Mouse (Mus musculus) ES-E14 (cell line): ENCODE results near the gene Chd6. TPM values are rescaled to one million over a fixed set of nuclear protein-coding genes. Genes with fewer than 3 reads are reported as not detected.
A peak's percentile ranks its signal among the peaks of the same experiment; 100 is the strongest.

Experiments
- DNase-seq: peaks from one replicate; pipeline ENCODE4 v3.0.0-alpha.2; 2013; ENCODE audit warnings: low read depth, low spot score
- H3K27ac ChIP-seq: 2 replicates; pipeline ENCODE4 v1.5.1; 2012; ENCODE audit warnings: low read depth, mild to moderate bottlenecking, low read length, moderate library complexity, mixed read lengths; ENCODE audit not compliant: poor library complexity, insufficient read depth, severe bottlenecking
- H3K36me3 ChIP-seq: 2 replicates; pipeline ENCODE4 v1.6.1; 2012; ENCODE audit warnings: mild to moderate bottlenecking, low read length, moderate library complexity, mixed read lengths; ENCODE audit not compliant: control insufficient read depth, poor library complexity, insufficient read depth, severe bottlenecking
- H3K4me1 ChIP-seq, 2 experiments: fragments of 150-350 bp in 1 of 2; sonication (generic) in 1 of 2; 2 replicates each; pipeline ENCODE4 v1.6.1; 2012; ENCODE audit warnings: low read length in 2 of 2, mild to moderate bottlenecking in 1 of 2, mixed read lengths in 1 of 2; ENCODE audit not compliant: control insufficient read depth in 2 of 2, insufficient read depth in 2 of 2, poor library complexity in 1 of 2
- H3K4me3 ChIP-seq, 2 experiments: fragments of 150-350 bp in 1 of 2; sonication (generic) in 1 of 2; 2 replicates each; pipeline ENCODE4 v1.5.1; 2012; ENCODE audit warnings: low read length in 2 of 2, low read depth in 1 of 2, mild to moderate bottlenecking in 1 of 2, mixed read lengths in 1 of 2; ENCODE audit not compliant: insufficient read depth in 1 of 2, poor library complexity in 1 of 2, severe bottlenecking in 1 of 2
- H3K9ac ChIP-seq: 2 replicates; pipeline ENCODE4 v1.6.1; 2012; ENCODE audit warnings: low read depth, mild to moderate bottlenecking, low read length, mixed read lengths; ENCODE audit not compliant: poor library complexity, insufficient read depth, severe bottlenecking
- H3K9me3 ChIP-seq: fragments of 150-350 bp; sonication (generic); 2 replicates; pipeline ENCODE4 v1.6.1; 2012; ENCODE audit warnings: low read depth, mild to moderate bottlenecking, low read length; ENCODE audit not compliant: control insufficient read depth, insufficient read depth
- CHD2 ChIP-seq: IDR thresholded peaks from 2 replicates; pipeline ENCODE4 v1.6.1; 2014; ENCODE audit warnings: mild to moderate bottlenecking, low read depth, low read length, inconsistent platforms
- HCFC1 ChIP-seq: IDR thresholded peaks from 2 replicates; pipeline ENCODE4 v1.6.1; 2012; ENCODE audit warnings: low read length, inconsistent platforms, borderline replicate concordance; ENCODE audit not compliant: insufficient read depth
- MAFK ChIP-seq: IDR thresholded peaks from 2 replicates; pipeline ENCODE4 v1.6.1; 2014; ENCODE audit warnings: mild to moderate bottlenecking, low read depth, low read length, inconsistent platforms; ENCODE audit not compliant: insufficient read depth
- ZC3H11A ChIP-seq: IDR thresholded peaks from 2 replicates; pipeline ENCODE4 v1.6.1; 2012; ENCODE audit warnings: low read depth, mild to moderate bottlenecking, inconsistent platforms, low read length, borderline replicate concordance
- ZNF384 ChIP-seq: IDR thresholded peaks from 2 replicates; pipeline ENCODE4 v1.6.1; 2012; ENCODE audit warnings: low read depth, low read length, inconsistent platforms
- in situ Hi-C, 2 experiments: fragments of 600-800 bp; cut with MboI; formaldehyde crosslinking; loops; one replicate each; pipeline ENCODE4 v1.15.1; 2025; ENCODE audit warnings: low sequenced_read_pairs in 2 of 2, inconsistent platforms in 1 of 2; ENCODE audit not compliant: unreplicated experiment in 2 of 2
- total RNA-seq: library from RNA; depleted of rRNA; stranded (reverse); fragments of 300-350 nt; gene quantifications from 2 replicates; pipeline ENCODE4 v1.2.3, GENCODE M21; 2012; rRNA removed

Chd6 gene
- 50.7 and 64.7 TPM in 2 replicates for total RNA-seq

DNA sequence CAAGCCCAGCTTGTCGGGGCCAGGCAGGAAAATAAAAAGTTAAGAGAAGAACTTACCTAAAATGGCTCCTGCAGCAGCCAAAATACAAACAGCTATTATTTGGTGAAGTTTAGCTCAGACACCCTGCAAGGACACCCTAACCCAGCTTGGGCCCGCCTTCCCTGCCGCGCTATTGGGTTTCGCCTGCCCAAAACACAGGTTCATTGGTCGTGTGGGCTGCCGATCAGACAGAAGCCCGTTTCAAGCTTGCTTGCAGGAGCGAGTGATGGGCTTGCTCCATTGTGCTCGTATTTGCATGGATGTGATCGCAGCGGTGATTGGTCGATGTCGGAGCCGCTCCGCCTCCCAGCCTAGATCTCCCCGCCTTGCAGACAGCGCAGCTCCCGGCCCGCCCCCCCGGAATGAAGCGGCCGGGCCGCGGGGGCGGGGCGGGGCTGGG, at the start of gene Chd6:
Gene Chd6, minus strand, starts transcription at position 143 of the 439 bp plus-strand sequence.
- DNase-seq: peak; percentile 99
- Histone ChIP-seq H3K4me3 (peak within 1 kb of the TSS; percentile 93 to 99), H3K9ac (peak within 1 kb of the TSS; percentile 93), H3K4me1 (peaks cover 0 to 6% of the 10 kb centered on the region in 2 experiments; a peak in 1 of 4 replicates), H3K36me3 (no peaks in the 10 kb centered on the region), H3K27ac (peak within 1 kb of the TSS; percentile 91), H3K9me3 (no peaks in the 10 kb centered on the region)
- in situ Hi-C loops: no loop called here
- TF ChIP-seq ZC3H11A (no peak), CHD2 (peak; percentile 94), MAFK (no peak), HCFC1 (no peak)

DNA sequence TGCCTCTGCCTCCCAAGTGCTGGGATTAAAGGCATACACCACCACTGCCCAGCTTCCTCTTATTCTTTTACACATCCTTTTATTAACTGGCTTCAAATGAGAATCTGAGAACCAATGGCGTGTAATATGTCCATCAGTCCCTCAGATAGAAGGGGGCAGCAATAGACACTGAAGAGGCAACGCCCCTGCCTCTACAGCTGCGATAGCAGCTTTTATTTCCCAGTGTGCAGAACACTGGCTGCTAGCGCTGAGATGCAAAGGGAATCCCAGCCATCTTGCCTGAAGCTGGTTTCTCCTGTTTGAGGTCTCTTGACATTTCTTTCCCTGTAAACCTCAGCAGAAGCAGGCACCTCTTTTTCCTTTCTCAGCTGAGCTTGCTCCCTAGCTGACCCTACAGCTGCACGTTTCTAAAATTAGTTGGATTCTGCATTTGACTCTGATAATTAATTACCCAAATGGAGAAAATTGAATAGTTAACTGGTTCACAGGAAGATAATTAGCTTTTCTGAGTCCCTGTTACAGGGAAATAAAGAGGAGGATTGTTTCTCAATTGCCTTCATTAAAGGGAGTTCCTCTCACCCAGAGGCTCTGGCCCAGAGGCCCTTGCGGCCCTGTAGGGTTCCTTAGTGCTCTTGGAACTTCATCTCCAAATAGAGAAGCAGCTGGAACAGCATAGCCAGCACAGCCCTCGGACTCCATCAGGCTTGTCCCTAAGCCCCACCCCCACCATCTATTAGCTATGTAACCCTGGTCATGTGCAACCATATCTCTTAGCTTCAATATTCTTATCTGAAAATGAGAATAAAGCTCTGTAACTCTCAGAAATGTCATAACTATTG, 41.3 kb upstream of the Chd6 start:
- DNase-seq: no peak
- no peak overlapping the region for H3K4me3 ChIP-seq
- H3K9ac ChIP-seq: no peak overlapping the region
- in situ Hi-C loops: no loop called here
- H3K4me1 ChIP-seq: 0 out of 4 replicates have a peak, but pooled peaks cover 0 to 5% of the 10 kb centered on the region in 2 experiments
- no peak overlapping the region for H3K27ac ChIP-seq
- no peaks in the 10 kb centered on the region for H3K36me3 ChIP-seq
- H3K9me3 ChIP-seq: no peaks in the 10 kb centered on the region
- TF ChIP-seq CHD2 (no peak), ZNF384 (no peak), HCFC1 (no peak), ZC3H11A (no peak), MAFK (no peak)

DNA sequence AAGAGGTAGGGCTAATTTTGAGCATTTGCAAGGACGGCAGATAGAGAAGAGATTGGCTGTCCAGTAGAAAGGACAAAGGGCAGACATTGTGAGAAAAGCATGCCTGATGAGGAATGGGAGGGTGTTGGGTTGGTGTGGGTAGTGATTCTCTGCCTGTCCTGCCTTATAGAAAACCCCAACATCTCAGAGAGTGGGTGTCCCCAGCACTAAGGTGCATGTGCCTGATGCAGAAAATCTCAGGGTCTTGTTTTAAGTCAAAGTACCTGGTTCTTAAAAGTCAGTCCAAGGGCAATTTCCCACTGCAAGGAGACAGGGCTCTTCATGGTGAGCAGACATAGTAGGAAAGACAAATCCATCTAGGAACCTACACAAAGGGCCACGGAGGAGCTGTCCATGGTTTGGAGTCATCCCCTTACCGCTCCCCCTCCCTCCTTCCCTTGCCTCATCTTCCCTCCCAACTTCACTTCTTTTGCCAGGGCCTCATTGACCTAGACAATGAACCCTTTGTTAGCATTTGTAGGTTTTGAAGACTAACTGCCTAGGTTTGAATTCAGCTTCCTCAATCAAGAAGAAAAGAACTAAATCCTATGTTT, 39.6 kb upstream of the Chd6 start:
- 0 out of 4 replicates have a peak, but pooled peaks cover 0 to 3% of the 10 kb centered on the region in 2 experiments for H3K4me1 ChIP-seq
- H3K9me3 ChIP-seq: no peaks in the 10 kb centered on the region
- TF ChIP-seq CHD2 (no peak), HCFC1 (no peak), ZNF384 (no peak), MAFK (no peak), ZC3H11A (no peak)
- no peaks in the 10 kb centered on the region for H3K36me3 ChIP-seq
- DNase-seq: peak; percentile 9
- H3K4me3 ChIP-seq: no peak overlapping the region
- no peak overlapping the region for H3K9ac ChIP-seq
- peak overlapping the region; percentile 47; the same call in 1 of the 2 replicates for H3K27ac ChIP-seq
- in situ Hi-C loops: no loop called here

DNA sequence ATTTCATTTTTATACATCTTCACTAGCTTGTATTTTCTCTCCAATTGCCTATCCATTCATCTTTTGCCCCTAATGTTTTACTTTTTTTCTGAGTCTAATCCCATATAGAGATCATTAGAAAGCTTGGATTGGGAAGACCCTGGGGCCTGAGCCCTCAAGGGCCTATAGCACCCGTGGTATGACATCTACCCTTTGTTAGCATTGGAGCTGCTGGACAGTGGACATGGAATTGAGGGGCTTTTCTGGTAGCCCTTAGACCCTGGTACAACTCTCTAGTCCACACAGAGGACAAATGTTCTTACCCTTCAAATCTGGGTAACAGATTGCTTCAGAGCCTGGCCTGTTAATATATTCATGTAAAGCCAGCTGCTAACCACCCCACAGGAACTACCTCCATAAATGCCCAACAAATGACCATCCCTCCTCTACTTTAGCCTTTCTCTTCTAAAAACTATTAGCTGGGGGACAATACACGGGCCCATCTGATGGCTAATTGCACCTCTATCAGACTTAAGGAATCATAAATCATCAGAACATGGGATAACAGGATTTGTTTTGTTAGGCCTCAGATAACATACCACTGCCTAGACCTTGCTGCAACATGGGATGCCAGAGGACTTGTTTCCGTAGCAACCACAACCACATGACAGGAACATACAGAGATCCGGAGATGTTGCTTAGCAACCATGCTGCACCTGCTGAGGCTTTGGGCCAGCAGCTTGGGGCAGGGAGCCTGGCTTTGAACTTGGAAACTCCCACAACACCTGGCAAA, 39.0 kb upstream of the Chd6 start:
- in situ Hi-C loops: no loop called here
- DNase-seq: no peak

More for the DNA sequence above, 39.0 kb upstream of the Chd6 start:
- Histone ChIP-seq H3K4me3 (no peak overlapping the region), H3K9me3 (no peaks in the 10 kb centered on the region), H3K4me1 (0 out of 4 replicates have a peak, but pooled peaks cover 0 to 3% of the 10 kb centered on the region in 2 experiments), H3K27ac (peak overlapping the region; percentile 47; the same call in 1 of the 2 replicates), H3K36me3 (no peaks in the 10 kb centered on the region), H3K9ac (no peak overlapping the region)
- TF ChIP-seq HCFC1 (no peak), MAFK (no peak), CHD2 (no peak), ZNF384 (no peak), ZC3H11A (no peak)
